Mouse (Mus musculus) right cerebral cortex, postnatal 25 days (tissue): ENCODE results near the gene Etl4.

ENCODE experiments used
- DNase-seq: peaks from one replicate; pipeline ENCODE4 v3.0.0; 2022

Gene Etl4

DNA sequence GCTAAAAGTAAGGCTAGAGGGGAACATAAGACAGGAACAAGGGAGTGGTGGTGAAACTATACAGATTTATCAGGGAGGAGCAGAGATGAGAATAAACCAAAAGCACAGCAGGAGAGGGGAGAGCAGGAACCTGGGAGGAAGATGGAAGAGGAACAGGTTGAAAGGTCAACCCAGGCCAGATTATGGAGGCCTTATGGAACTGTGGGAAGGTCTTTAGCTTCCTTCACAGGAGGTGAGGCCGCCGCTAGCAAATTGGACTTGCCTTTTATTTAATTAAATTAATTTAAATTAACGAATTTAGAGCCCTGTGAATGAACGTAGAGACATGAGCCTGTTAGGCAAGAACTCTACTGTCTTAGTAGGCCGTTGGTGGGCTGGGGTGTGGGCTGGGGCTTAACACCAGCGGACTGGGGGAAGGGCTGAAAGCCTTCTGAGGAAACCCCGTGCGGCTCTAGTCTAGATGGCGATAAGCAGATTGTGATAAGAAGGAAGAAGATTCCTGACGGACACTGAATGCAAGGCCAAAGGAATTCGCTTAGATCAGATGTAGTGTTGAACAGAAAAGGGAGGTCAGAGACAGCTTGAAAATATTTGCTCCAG, 612.2 kb downstream of the Etl4 start:
- no peak for DNase-seq

DNA sequence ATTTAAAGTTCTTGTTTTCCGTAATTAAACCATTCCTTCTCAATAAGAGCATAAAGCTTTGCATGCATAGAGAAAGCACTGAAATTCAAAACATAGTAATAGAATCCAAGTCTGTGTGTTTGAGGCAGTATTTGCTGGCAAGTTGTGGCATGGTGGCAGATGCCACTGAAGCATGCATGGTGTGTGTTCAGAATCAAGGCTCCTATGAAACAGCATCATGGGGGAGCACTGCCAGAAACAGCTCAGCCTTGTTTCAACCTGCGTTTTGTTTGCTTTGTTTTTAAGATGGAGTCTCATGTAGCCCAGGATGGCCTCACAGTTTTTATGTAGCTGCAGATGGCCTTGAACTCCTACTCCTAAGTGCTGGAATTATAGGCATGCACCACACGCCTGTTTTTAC, 614.1 kb downstream of the Etl4 start:
- DNase-seq, result no peak

DNA sequence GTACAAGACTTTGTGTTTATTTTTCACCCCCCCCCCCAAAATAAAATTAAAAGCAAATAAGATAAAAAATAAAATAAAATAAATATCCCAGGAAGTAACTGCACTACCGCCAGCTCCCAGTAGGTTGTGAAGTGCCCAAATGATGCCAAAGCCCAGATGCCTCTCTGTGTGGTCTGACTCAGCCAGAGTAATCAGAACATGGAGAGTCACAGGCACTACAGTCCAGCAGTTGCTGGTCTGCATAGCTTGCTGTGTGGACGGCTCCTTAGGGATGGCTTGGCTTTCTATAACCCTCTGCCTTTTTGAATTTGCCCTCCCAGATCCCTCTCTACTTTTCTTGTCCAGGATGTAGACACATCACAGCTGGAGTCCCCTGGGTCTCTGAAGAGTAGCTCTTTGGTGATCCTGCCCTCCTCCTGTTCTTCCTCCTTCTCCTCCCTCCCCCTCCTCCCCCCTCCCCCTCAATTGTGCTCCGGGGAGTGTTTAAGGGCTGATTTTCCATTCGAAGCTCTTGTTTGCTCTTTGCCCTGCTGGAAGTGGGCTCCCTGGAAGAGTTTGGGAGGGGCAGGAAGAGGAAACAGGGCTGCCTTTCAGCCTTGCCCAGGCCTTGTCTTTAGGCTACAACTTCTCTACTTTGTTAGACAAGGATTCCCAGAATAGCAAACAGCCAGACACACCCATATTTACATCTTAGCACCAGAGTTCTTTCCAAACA, 616.5 kb downstream of the Etl4 start:
- DNase-seq, result no peak

DNA sequence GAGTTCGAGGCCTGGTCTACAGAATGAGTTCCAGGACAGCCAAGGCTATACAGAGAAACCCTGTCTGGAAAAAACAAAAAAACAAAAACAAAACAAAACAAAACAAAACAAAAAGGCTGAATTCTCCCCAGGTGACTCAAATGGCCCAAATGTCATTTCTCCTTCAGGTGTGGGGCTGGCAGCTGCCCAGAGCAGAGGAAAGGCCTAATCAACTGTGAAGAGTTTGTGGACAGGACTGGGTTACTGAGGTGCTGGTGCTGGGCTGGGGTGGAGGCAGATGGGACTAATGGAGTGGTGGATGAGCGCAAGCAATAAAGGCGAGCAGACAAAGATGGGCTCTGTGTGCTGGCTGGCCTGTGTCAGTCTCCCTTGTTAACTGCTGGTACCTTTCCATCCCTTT, 617.3 kb downstream of the Etl4 start:
- no peak for DNase-seq

DNA sequence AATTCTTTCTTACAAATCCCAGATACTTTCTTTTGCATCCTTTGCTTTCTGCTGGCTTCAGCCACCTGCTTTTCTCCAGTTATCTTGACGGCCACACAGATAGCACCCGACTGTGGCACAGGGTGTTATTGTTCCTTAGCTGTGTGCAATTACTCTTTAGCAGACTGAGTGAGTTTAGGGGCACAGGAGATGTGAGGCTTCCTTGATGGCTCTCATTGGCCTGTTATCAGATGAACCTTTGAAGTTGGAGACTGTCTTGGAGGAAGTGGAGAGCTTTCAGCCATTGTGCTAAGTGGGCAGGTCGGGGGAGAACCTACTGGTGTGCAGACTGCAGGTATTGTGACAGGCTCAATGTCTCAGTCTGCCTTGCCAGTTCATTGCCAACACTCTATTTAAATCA, 623.0 kb downstream of the Etl4 start:
- DNase-seq, result no peak

DNA sequence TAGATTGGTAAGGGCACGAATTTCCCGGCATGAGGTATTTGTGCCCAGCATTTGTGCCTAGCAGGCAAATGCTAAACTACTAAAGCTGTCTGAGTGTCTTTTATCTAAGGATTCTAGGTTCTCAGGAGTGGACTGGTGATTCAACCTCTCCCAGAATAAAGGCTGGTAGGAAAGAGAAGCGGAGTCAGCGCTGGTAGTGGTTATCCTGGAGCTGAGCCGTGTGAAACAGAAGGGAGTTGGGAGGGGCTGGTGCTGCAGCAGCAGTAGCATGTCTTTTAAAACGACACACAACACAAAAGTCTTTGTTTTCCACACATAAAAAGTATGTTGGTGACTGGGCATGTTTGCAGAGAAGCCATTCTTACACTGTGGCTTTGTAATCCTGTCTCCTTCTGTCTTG, 628.2 kb downstream of the Etl4 start:
- DNase-seq, result no peak

DNA sequence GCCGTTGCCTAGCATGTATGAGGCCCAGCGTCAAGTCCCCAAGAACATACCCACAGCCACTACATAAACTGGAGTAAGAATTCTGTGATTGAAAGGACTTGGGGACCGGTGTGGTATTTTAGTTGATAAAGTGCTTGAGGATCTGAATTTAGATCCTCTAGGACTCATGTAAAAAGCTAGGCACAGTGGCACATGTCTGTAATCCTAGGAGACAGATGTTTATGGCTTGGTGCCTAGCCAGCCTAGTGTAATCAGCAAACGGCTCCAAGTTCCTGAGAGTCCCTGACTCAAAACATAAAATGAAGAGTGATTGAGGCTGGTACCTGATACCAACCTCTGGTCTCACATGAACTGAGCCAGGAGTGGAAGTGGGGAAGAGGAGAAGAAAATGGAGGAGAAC, 629.3 kb downstream of the Etl4 start:
- no peak for DNase-seq

DNA sequence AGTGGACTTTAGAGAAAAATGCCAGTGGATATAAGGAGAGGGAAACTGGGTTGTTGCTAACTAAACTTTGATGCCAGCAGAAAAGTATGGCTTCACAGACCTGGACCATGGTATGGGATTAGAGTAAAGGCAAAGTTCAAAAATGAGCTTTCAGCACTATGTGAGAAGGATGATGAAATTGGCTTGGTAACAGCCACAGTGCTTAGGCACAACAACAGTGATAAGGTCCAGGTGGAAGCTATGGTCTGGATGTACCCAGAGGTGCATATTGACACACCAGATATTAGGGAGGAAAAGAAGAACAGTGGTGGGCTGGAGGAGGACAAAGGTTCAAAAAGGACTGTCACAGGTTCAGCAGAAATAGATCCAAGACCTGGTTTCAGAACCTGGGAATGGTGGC, 631.7 kb downstream of the Etl4 start:
- no peak for DNase-seq

DNA sequence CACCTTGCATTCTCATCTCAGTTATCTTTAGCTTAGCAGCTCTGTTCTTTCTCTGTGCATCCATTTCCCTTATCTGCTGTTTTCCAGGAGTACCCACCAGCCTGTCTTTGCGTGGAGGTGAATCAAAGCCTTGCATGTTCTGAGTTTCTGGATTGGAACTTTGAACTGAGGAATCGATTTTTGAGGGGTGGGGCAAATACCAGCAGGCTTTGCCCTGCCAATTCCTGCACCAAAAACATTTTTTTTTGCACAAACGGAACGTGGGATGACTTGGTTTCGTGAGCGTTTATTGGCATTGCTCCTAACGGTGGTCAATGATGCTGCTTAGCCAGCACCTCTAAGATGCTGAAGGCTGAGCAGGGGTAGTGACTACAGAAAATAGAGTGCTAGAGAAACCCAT, 632.7 kb downstream of the Etl4 start:
- DNase-seq, result no peak

DNA sequence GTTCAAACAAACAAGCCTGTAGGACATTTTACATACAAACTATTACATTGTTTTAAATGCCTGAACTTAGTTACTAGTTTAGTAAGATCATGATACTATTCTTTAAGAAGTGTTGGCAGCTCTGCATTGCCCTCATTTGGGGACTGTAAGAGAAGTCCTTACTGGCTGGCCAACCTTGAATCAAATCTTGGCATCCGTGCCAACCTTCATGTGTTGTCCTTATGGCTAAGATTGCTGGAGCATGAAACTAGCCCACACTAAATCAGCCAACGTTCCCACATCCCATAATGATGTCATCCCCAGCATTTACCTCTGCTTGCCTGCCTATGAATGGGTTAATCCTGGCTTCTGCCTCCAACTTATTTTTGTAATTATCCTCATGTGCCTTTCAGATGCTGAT, 636.0 kb downstream of the Etl4 start:
- DNase-seq, result no peak

DNA sequence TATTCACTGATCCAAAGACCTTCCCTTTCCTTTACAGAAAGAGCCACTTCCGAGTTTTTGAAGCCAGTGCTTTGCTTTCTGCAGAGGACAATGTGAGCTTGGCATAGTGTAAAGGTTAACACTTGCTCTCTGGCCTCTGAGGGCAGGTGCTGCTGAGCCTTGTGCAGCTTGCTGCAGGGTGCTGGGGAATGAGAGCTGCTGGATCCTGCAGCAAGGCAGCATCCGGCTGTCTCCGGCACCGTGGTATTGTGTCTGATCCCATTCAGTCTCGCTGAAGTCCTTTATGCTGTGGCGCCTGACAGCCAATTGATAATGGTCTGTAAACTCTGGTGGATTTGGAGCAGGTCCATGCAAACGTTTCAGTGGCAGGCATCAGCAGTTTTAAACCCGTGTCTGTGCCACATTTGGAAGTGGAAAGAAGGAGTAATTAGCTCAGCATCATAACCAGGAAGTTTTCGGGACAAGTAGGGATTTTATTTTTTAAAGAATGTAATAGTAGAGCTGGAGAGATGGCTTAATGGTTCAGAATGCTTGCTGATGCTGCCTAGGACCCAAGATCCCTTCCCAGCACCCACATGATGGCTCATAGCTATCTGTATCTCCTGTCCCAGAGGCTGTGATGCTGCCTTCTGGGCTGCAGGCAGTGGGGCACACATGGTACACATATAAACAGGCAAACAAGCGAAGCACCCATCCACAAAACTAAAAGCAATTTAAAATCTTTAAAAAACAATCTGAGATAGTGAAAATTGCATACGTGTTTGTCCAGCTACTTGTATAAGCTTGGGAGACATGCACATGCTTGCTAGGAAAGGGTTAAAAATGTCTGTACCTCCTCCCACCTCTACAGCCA, 637.1 kb downstream of the Etl4 start:
- DNase-seq, result no peak

DNA sequence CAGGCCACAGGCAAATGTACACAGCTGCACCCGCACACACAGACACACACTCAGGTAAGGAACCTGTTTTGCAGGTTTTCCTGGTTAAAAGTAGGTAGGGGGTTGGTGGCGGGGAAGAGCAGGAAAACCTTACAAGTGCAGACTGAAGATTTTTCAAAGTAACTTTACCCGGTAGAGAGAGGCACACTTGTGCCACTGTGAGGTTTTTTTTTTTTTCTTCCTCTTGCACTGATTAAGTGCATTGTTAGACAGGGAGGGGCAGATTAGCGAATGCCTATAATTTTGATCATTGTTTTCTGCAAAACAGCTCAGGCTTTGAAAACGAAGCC, 637.7 kb downstream of the Etl4 start:
- DNase-seq, result no peak

DNA sequence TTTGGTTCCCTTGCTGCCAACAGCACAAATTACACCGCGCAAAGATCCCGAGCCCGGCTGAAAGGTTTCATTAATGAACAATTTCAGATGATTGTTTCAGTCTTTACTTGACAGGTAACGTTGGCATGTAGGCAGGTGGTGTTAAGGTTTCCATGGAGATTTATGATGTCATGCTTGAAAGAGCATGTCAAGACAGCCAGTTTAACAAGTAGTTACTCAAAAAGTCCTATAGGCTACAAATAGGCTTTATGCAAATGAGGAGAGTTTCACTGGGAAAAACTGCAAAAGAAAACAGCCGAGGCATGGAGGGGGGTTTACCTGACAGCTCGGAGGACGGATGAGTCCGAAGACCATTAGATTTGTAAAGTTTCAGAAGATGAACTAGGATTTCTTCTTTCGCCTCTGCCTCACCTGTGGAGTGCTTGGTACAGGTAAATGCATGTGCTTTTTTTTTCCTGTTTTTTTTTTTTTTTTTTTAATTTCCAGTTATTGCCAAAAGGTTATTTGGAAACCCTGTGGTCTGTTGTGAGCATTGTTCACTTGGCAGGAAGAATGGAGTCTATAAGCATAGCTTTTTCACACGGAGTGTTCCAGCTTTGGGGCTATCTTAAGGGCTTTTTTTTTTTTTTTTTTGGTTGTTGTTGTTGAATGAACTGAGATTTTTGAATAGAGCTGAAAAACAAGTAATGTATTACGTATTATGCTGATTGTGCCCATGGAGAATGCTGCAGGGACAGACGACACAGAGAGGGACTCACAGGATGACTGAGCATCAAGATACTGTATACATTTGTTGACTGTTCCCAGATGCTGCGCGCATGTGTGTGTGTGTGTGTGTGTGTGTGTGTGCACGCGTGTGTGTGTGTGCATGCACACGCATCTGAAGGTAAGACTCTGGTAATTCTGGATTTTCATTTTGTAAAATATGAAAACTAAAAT, 638.4 kb downstream of the Etl4 start:
- DNase-seq, result no peak

DNA sequence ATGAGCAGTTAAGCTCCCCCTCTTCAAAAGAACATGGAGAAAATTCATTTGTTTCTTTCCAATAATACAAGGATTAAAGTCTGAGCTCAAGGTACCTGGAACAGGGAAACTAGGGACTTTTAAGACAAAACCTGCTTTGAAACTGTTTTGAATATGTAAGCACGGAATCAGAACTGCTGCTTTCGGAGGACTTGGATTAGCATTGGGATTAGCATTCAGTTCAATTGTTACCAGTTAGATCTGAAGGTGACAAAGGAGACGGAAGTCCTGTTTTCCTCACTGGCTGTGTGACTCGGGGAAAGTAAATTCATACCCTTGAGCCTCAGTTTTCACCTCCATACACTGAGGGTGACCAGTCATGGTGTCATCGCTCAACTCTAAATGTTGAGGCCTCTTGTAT, 639.5 kb downstream of the Etl4 start:
- no peak for DNase-seq

DNA sequence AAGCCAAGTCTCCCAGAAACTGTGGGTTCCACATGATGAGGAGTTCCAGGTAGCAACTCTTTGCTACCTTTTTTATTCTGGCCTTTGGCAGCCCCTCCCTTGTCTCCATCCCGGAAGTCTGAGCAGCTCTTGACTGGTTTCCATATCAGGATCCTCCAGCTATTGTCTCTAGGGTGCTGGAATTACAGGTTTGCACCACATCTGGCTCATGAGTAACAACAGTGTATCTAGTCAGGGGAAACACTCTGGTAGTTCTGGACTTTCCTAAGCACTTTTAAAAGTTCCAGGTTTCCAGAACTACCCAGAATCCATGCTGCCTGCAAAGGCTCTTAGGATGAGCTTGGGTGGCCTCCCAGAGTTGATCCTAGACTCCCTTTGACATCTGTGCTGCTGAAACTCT, 640.4 kb downstream of the Etl4 start:
- DNase-seq, result no peak

DNA sequence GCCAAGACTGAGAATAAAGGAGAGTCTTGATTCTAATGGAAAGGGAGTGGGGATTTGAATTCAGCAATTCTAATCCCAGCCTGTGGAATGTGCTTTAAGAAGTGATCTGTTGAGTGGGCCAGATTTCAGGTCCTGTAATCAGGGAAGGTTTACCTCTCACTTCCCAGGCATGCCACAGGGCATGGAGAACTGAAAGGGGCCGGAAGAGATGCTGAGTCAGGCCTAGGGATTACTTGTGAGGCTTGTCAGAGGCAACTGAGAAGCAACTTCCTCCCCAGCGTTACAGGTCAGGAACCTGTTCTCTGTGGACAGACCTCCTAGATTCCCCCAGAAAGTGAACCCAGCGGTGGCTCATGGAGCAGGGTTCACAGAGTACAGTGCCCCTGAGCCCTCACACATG, 646.1 kb downstream of the Etl4 start:
- no peak for DNase-seq

DNA sequence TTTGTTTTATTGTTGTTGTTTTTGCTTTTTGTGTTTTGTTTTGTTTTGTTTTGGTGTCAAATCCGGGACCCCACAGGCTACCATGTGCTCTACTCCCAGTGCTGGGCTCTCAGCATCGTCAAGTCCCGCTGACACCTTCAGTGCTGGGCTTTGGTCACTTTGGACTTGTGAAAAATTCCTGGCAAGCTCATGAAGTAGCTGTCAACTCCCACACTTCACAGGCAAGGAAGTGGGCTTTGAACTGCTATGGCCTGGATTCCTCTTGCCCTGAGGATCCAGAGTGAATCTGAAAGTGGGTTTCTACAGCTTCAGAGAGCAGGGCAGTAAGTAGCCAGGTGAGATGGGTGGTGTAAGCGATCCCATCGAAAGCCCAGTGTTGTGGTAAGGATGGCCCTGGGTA, 649.5 kb downstream of the Etl4 start:
- DNase-seq, result no peak

DNA sequence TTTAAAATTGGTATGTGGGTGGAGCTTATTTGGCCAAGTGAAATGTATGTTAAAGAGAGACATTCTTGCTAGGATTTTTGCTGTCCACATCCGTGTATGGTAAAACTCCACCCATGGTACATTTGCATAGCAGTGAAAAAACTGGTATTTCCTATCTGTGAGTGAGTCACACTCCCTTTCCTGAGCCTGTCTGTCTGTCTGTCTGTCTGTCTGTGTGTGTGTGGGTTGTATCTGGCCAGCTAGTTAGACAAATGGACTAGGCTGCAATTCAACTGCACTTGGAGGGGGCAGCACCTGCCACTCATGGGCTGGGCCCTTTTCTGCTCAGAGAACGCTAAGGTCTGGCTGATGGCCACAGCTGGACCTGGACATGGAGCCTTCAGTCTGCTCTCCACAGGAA, 650.1 kb downstream of the Etl4 start:
- DNase-seq, result no peak

DNA sequence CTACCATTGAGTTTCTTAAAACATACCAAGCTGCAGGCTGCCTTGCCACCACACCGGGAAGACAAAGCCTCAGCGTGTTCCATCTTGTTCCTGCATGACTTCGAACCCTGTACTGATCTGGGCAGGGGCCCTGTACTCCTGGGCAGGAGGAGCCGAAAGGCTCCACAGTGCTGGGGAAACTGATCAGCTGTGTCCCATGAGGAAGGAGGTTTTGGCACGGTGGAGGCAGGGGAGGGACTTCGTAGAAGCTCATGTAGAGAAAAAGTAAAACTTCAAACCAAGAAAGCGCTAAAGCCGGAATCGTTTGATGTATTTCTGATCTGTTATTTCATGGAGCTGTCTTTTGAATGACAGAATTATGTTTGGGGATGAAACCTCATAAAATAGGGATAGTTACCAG, 651.0 kb downstream of the Etl4 start:
- DNase-seq, result no peak

DNA sequence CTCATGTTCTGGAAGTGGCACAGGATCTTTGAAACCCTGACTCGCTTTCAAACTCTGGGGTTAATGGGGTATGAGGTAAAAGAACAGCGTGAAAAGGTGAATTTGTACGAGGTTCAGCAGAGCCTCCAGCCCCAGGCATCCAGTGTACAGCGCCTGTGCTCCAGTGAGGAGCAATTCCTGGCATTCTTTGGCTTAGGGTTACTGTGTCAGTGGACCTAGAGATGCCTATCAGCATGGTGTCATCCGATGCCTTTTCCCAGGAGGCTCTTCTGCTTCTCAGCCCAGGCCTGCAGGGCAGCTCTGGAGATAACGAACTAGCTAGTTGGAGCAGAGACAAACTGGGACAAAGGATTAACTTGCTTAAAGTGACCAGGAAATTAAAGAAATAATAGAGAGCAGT, 653.5 kb downstream of the Etl4 start:
- DNase-seq, result no peak

DNA sequence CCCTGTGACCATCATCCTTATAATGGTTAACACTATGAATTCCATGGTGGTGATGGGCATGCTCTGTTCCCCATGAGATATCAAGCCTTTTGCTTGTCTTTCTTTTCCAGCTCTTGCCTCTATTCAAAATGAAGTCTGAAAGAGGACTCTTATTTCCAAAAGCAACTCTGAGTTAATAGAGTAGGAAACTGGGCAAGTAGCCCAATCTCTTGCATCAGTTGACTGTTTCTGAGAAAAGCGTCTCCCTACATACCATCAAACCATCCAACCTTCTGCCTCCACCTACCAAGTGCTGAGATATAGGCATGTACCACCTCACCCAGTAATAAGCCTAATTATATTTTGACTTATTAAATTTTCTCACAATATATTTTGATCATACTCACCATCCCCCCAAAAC, 658.9 kb downstream of the Etl4 start:
- no peak for DNase-seq

DNA sequence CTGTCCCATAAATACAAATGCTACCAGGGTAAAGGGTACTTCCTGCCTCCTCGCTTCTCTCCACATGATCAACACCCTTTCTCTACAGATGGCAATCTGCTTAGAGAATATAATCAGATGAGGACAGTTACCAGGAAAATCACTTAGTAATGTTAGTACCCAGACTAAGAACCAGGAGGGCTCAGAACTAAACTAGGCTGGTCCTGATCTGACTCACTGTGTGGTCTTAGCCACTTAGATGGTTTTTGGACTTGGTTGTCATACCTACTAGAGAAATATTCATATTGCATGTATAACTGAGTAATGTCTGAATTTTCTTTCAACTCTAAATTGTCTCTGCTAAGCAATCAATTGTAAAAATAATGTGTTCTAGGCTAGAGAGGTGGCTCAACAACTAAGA, 662.4 kb downstream of the Etl4 start:
- DNase-seq, result no peak

DNA sequence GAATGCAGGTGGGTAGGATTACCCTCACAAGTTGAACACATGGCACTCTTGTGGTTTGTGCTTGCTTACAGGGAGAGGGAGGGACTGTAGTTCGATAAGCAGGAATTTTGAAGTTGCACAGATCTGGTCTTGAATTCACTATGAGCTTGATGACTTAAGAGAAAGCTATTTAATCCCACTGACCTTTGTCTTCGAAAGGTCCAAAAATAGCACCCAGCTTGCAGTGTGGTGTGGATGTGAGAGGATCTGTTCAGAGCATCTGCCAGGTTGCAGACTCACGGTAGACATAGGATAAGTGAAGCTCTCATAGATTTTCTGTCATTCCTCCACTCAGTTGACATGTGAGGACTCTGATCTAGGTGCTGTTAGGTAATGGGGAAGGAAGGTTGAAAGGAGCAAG, 670.8 kb downstream of the Etl4 start:
- no peak for DNase-seq
